Mouse (Mus musculus): ENCODE results near the gene Rbm44. TPM values are rescaled to one million over a fixed set of nuclear protein-coding genes. Genes with fewer than 3 reads are reported as not detected.

Rbm44 gene
- polyA plus RNA-seq, 1 experiment from 2014 or later = 0.28 TPM

DNA sequence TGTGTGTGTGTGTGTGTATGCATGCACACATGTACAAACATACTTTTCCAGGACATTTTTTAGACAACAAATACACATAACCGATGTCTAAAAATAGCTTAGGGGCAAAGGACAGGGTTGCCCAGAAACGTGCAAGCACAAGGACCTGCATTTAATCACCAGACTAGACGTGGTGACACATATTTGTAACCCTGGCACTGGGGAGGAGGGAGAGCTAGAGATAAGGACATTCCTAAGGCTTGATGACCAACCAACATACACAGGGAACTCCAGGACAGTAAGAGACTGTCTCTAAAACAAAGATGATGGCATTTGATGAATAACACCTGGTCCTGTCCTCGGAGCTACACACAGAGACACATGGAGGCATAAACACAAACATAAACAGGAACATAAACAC, 35.6 kb upstream of the Rbm44 start:
- Histone ChIP-seq H3K36me3 (ENCODE audit: control insufficient read depth, insufficient read depth, low read length) (peaks cover 13% of the 10 kb centered on the region), H3K27me3 (replicated peaks; ENCODE audit: control insufficient read depth, insufficient read depth, low read length) (no peaks in the 10 kb centered on the region), H3K4me1 (ENCODE audit: control insufficient read depth, insufficient read depth, low read depth, low read length) (no peaks in the 10 kb centered on the region), H3K4me3 (ENCODE audit: low read length) (no peak overlapping the region), H3K9me3 (ENCODE audit: control insufficient read depth, low read length) (no peaks in the 10 kb centered on the region), H3K4me2 (ENCODE audit: low read length) (no peak overlapping the region), H3K9ac (ENCODE audit: low read depth, low read length) (no peak overlapping the region), H3K27ac (ENCODE audit: low read depth, low read length) (no peak overlapping the region)
- 75% methylated on average over 4 of the region's 4 CpGs for WGBS
- ATAC-seq = no peak

GRCm38 (mm10) chr1:91112171-91112570, 32.7 kb upstream of the Rbm44 start:
- Histone ChIP-seq H3K27ac (ENCODE audit: low read depth, low read length) (no peak overlapping the region), H3K4me3 (ENCODE audit: low read length) (no peak overlapping the region), H3K36me3 (ENCODE audit: control insufficient read depth, insufficient read depth, low read length) (peaks cover 10% of the 10 kb centered on the region), H3K9ac (ENCODE audit: low read depth, low read length) (no peak overlapping the region), H3K4me1 (ENCODE audit: control insufficient read depth, insufficient read depth, low read depth, low read length) (no peaks in the 10 kb centered on the region), H3K27me3 (replicated peaks; ENCODE audit: control insufficient read depth, insufficient read depth, low read length) (no peaks in the 10 kb centered on the region), H3K9me3 (ENCODE audit: control insufficient read depth, low read length) (no peaks in the 10 kb centered on the region), H3K4me2 (ENCODE audit: low read length) (no peak overlapping the region)
- no peak for ATAC-seq
- 95% methylated on average over 14 of the region's 14 CpGs for WGBS

- peaks cover 10% of the 10 kb centered on the region for H3K36me3 ChIP-seq (ENCODE audit: control insufficient read depth, insufficient read depth, low read length)
- H3K4me2 ChIP-seq (ENCODE audit: low read length) = no peak overlapping the region
- no peak for ATAC-seq
- H3K9me3 ChIP-seq (ENCODE audit: control insufficient read depth, low read length) = no peaks in the 10 kb centered on the region
- no peak overlapping the region for H3K4me3 ChIP-seq (ENCODE audit: low read length)
- 97% methylated on average over 4 of the region's 4 CpGs for WGBS
- H3K27ac ChIP-seq (ENCODE audit: low read depth, low read length) = no peak overlapping the region
- H3K9ac ChIP-seq (ENCODE audit: low read depth, low read length) = no peak overlapping the region
- H3K27me3 ChIP-seq (replicated peaks; ENCODE audit: control insufficient read depth, insufficient read depth, low read length) = no peaks in the 10 kb centered on the region
- H3K4me1 ChIP-seq (ENCODE audit: control insufficient read depth, insufficient read depth, low read depth, low read length) = no peaks in the 10 kb centered on the region
Observed at GRCm38 (mm10) chr1:91112606-91113005, 32.3 kb upstream of the Rbm44 start.

GRCm38 (mm10) chr1:91122121-91122520, 22.8 kb upstream of the Rbm44 start:
- Histone ChIP-seq H3K9ac (ENCODE audit: low read depth, low read length) (no peak overlapping the region), H3K4me1 (ENCODE audit: control insufficient read depth, insufficient read depth, low read depth, low read length) (no peaks in the 10 kb centered on the region), H3K27me3 (replicated peaks; ENCODE audit: control insufficient read depth, insufficient read depth, low read length) (no peaks in the 10 kb centered on the region), H3K4me2 (ENCODE audit: low read length) (no peak overlapping the region), H3K4me3 (ENCODE audit: low read length) (no peak overlapping the region), H3K27ac (ENCODE audit: low read depth, low read length) (no peak overlapping the region), H3K9me3 (ENCODE audit: control insufficient read depth, low read length) (no peaks in the 10 kb centered on the region), H3K36me3 (ENCODE audit: control insufficient read depth, insufficient read depth, low read length) (peaks cover 17% of the 10 kb centered on the region)
- WGBS = 82% methylated on average over 11 of the region's 11 CpGs
- ATAC-seq = no peak

DNA sequence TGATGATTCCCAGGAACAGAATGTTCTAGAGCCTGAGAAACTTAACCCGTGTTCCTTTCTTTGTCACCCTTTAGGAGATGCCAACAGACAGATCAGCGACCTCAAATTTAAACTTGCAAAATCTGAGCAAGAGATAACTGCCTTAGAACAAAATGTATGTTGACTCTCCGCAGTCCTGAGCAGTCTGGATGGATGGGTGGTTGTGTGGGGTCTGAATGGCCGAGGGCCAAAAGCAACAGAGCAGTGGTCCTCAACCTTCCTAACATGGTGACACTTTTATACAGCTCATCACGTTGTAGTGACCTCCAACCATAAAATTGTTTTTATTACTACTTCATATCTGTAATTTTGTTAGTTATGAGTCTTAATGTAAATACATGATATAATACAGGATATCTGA, 21.9 kb upstream of the Rbm44 start:
- no peaks in the 10 kb centered on the region for H3K9me3 ChIP-seq (ENCODE audit: control insufficient read depth, low read length)
- H3K9ac ChIP-seq (ENCODE audit: low read depth, low read length) = no peak overlapping the region
- no peak overlapping the region for H3K27ac ChIP-seq (ENCODE audit: low read depth, low read length)
- H3K4me2 ChIP-seq (ENCODE audit: low read length) = no peak overlapping the region
- WGBS = 95% methylated on average over 5 of the region's 5 CpGs
- no peak overlapping the region for H3K4me3 ChIP-seq (ENCODE audit: low read length)
- H3K36me3 ChIP-seq (ENCODE audit: control insufficient read depth, insufficient read depth, low read length) = peaks cover 19% of the 10 kb centered on the region
- no peak for ATAC-seq
- no peaks in the 10 kb centered on the region for H3K27me3 ChIP-seq (replicated peaks; ENCODE audit: control insufficient read depth, insufficient read depth, low read length)
- no peaks in the 10 kb centered on the region for H3K4me1 ChIP-seq (ENCODE audit: control insufficient read depth, insufficient read depth, low read depth, low read length)

GRCm38 (mm10) chr1:91123466-91123865, 21.4 kb upstream of the Rbm44 start:
- WGBS = 94% methylated on average over 3 of the region's 3 CpGs
- Histone ChIP-seq H3K36me3 (ENCODE audit: control insufficient read depth, insufficient read depth, low read length) (peaks cover 23% of the 10 kb centered on the region), H3K9ac (ENCODE audit: low read depth, low read length) (no peak overlapping the region), H3K9me3 (ENCODE audit: control insufficient read depth, low read length) (no peaks in the 10 kb centered on the region), H3K27me3 (replicated peaks; ENCODE audit: control insufficient read depth, insufficient read depth, low read length) (no peaks in the 10 kb centered on the region), H3K4me2 (ENCODE audit: low read length) (no peak overlapping the region), H3K4me3 (ENCODE audit: low read length) (no peak overlapping the region), H3K4me1 (ENCODE audit: control insufficient read depth, insufficient read depth, low read depth, low read length) (no peaks in the 10 kb centered on the region), H3K27ac (ENCODE audit: low read depth, low read length) (no peak overlapping the region)
- no peak for ATAC-seq

- H3K36me3 ChIP-seq (ENCODE audit: control insufficient read depth, insufficient read depth, low read length) = peaks cover 16% of the 10 kb centered on the region
- ATAC-seq = no peak
- H3K9ac ChIP-seq (ENCODE audit: low read depth, low read length) = no peak overlapping the region
- H3K9me3 ChIP-seq (ENCODE audit: control insufficient read depth, low read length) = no peaks in the 10 kb centered on the region
- H3K27me3 ChIP-seq (replicated peaks; ENCODE audit: control insufficient read depth, insufficient read depth, low read length) = no peaks in the 10 kb centered on the region
- no peak overlapping the region for H3K4me3 ChIP-seq (ENCODE audit: low read length)
- WGBS = 92% methylated on average over 4 of the region's 4 CpGs
- no peak overlapping the region for H3K27ac ChIP-seq (ENCODE audit: low read depth, low read length)
- no peaks in the 10 kb centered on the region for H3K4me1 ChIP-seq (ENCODE audit: control insufficient read depth, insufficient read depth, low read depth, low read length)
- no peak overlapping the region for H3K4me2 ChIP-seq (ENCODE audit: low read length)
Observed at GRCm38 (mm10) chr1:91128849-91129248, 16.0 kb upstream of the Rbm44 start.

GRCm38 (mm10) chr1:91137036-91137435, 7.9 kb upstream of the Rbm44 start:
- Histone ChIP-seq H3K9ac (ENCODE audit: low read depth, low read length) (no peak overlapping the region), H3K27me3 (replicated peaks; ENCODE audit: control insufficient read depth, insufficient read depth, low read length) (no peaks in the 10 kb centered on the region; the same call in 1 of the 2 replicates), H3K27ac (ENCODE audit: low read depth, low read length) (no peak overlapping the region), H3K9me3 (ENCODE audit: control insufficient read depth, low read length) (no peaks in the 10 kb centered on the region), H3K4me3 (ENCODE audit: low read length) (no peak overlapping the region), H3K36me3 (ENCODE audit: control insufficient read depth, insufficient read depth, low read length) (no peaks in the 10 kb centered on the region), H3K4me2 (ENCODE audit: low read length) (no peak overlapping the region), H3K4me1 (ENCODE audit: control insufficient read depth, insufficient read depth, low read depth, low read length) (no peaks in the 10 kb centered on the region)
- ATAC-seq = no peak
- WGBS = 82% methylated on average over 2 of the region's 2 CpGs

GRCm38 (mm10) chr1:91151509-91151908, 6.6 kb downstream of the Rbm44 start:
- no peak for ATAC-seq
- WGBS = 67% methylated on average over 2 of the region's 2 CpGs
- Histone ChIP-seq H3K9ac (ENCODE audit: low read depth, low read length) (no peak overlapping the region), H3K4me3 (ENCODE audit: low read length) (no peak overlapping the region), H3K27ac (ENCODE audit: low read depth, low read length) (no peak overlapping the region), H3K4me2 (ENCODE audit: low read length) (no peak overlapping the region), H3K9me3 (ENCODE audit: control insufficient read depth, low read length) (no peaks in the 10 kb centered on the region), H3K27me3 (replicated peaks; ENCODE audit: control insufficient read depth, insufficient read depth, low read length) (no peaks in the 10 kb centered on the region), H3K36me3 (ENCODE audit: control insufficient read depth, insufficient read depth, low read length) (no peaks in the 10 kb centered on the region), H3K4me1 (ENCODE audit: control insufficient read depth, insufficient read depth, low read depth, low read length) (no peaks in the 10 kb centered on the region)

GRCm38 (mm10) chr1:91166798-91167197, 21.9 kb downstream of the Rbm44 start:
- H3K27me3 ChIP-seq (replicated peaks; ENCODE audit: control insufficient read depth, insufficient read depth, low read length) = no peaks in the 10 kb centered on the region
- no peaks in the 10 kb centered on the region for H3K4me1 ChIP-seq (ENCODE audit: control insufficient read depth, insufficient read depth, low read depth, low read length)
- no peak overlapping the region for H3K4me3 ChIP-seq (ENCODE audit: low read length)
- 77% methylated on average over 6 of the region's 6 CpGs for WGBS
- H3K36me3 ChIP-seq (ENCODE audit: control insufficient read depth, insufficient read depth, low read length) = no peaks in the 10 kb centered on the region
- H3K27ac ChIP-seq (ENCODE audit: low read depth, low read length) = no peak overlapping the region
- H3K4me2 ChIP-seq (ENCODE audit: low read length) = no peak overlapping the region
- no peaks in the 10 kb centered on the region for H3K9me3 ChIP-seq (ENCODE audit: control insufficient read depth, low read length)
- H3K9ac ChIP-seq (ENCODE audit: low read depth, low read length) = no peak overlapping the region
- no peak for ATAC-seq

Measured in hindbrain, embryonic 16.5 days (tissue).